Mouse (Mus musculus): ENCODE measurements around the gene Ccdc88c.

The Ccdc88c gene

GRCm38 (mm10) chr12:100878556-100878955, 150.3 kb downstream of the Ccdc88c start:
- no peak for DNase-seq (ENCODE audit: low spot score)

GRCm38 (mm10) chr12:100877936-100878335, 150.9 kb downstream of the Ccdc88c start:
- DNase-seq (ENCODE audit: low spot score), result no peak

GRCm38 (mm10) chr12:100875960-100876359, 152.9 kb downstream of the Ccdc88c start:
- no peak for DNase-seq (ENCODE audit: low spot score)

GRCm38 (mm10) chr12:100875553-100875952, 153.3 kb downstream of the Ccdc88c start:
- DNase-seq (ENCODE audit: low spot score), result no peak

GRCm38 (mm10) chr12:100873612-100874011, 155.2 kb downstream of the Ccdc88c start:
- DNase-seq (ENCODE audit: low spot score), result no peak

GRCm38 (mm10) chr12:100871841-100872240, 157.0 kb downstream of the Ccdc88c start:
- DNase-seq (ENCODE audit: low spot score), result no peak

- DNase-seq (ENCODE audit: low spot score), result no peak
Measured at GRCm38 (mm10) chr12:100871234-100871633, 157.6 kb downstream of the Ccdc88c start.

- DNase-seq (ENCODE audit: low spot score), result no peak
Measured at GRCm38 (mm10) chr12:100868049-100868622, 160.7 kb downstream of the Ccdc88c start.

- DNase-seq (ENCODE audit: low spot score), result no peak
Measured at GRCm38 (mm10) chr12:100867097-100867496, 161.8 kb downstream of the Ccdc88c start.

GRCm38 (mm10) chr12:100865509-100866078, 163.3 kb downstream of the Ccdc88c start:
- no peak for DNase-seq (ENCODE audit: low spot score)

GRCm38 (mm10) chr12:100865072-100865471, 163.8 kb downstream of the Ccdc88c start:
- no peak for DNase-seq (ENCODE audit: low spot score)

GRCm38 (mm10) chr12:100862856-100863446, 165.9 kb downstream of the Ccdc88c start:
- no peak for DNase-seq (ENCODE audit: low spot score)

- no peak for DNase-seq (ENCODE audit: low spot score)
Measured at GRCm38 (mm10) chr12:100862272-100862671, 166.6 kb downstream of the Ccdc88c start.

All from ovary, postnatal 10 days (tissue).